Mouse (Mus musculus) embryonic fibroblast, embryonic 13.5 days (primary cell): ENCODE results near the gene Galr3. TPM values are rescaled to one million over a fixed set of nuclear protein-coding genes. Genes with fewer than 3 reads are reported as not detected.

Experiments used
- H3K27ac ChIP-seq: 2 replicates; pipeline ENCODE4 v1.5.1; 2012; ENCODE audit warnings: low read length, control low read depth, inconsistent platforms; ENCODE audit not compliant: insufficient read depth
- H3K4me1 ChIP-seq: 2 replicates; pipeline ENCODE4 v1.6.1; 2011; ENCODE audit warnings: low read length; ENCODE audit not compliant: control insufficient read depth, insufficient read depth
- H3K4me3 ChIP-seq: 2 replicates; pipeline ENCODE4 v1.5.1; 2011; ENCODE audit warnings: mild to moderate bottlenecking, control low read depth, low read length; ENCODE audit not compliant: insufficient read depth
- CTCF ChIP-seq: IDR thresholded peaks from 2 replicates; pipeline ENCODE4 v1.5.1; 2011; ENCODE audit warnings: mild to moderate bottlenecking, control low read depth, low read length, moderate library complexity, borderline replicate concordance; ENCODE audit not compliant: insufficient read depth
- POLR2A ChIP-seq: IDR thresholded peaks from 2 replicates; pipeline ENCODE4 v1.6.1; 2011; ENCODE audit warnings: low read depth, mild to moderate bottlenecking, control low read depth, low read length, moderate library complexity
- polyA plus RNA-seq: library from polyadenylated mRNA; stranded (reverse); fragments of >200 nt; gene quantifications from 2 replicates; pipeline ENCODE4 v1.2.4, GENCODE M21; 2011; ENCODE audit warnings: low read depth; ENCODE audit not compliant: missing spikeins, insufficient read length

Galr3 gene
- polyA plus RNA-seq, 1 experiment = not detected

GRCm38 (mm10) chr15:79037913-79038328 lies 3.8 kb upstream of the Galr3 start:
- no peak overlapping the region for H3K27ac ChIP-seq
- no peak overlapping the region for H3K4me3 ChIP-seq

GRCm38 (mm10) chr15:79038331-79038730 lies 3.4 kb upstream of the Galr3 start:
- Histone ChIP-seq H3K4me1 (no peaks in the 10 kb centered on the region), H3K4me3 (no peak overlapping the region), H3K27ac (no peak overlapping the region)
- TF ChIP-seq CTCF = no peak
- no peak for TF ChIP-seq POLR2A

More at GRCm38 (mm10) chr15:79037913-79038328, 3.8 kb upstream of the Galr3 start:
- no peaks in the 10 kb centered on the region for H3K4me1 ChIP-seq
- TF ChIP-seq CTCF (peak; percentile 78), POLR2A (no peak)

GRCm38 (mm10) chr15:79038853-79039252 lies 2.8 kb upstream of the Galr3 start:
- H3K4me3 ChIP-seq = no peak overlapping the region

GRCm38 (mm10) chr15:79040501-79041416 lies 926 bp upstream of the Galr3 start:
- Histone ChIP-seq H3K4me3 (no peak overlapping the region), H3K27ac (no peak overlapping the region), H3K4me1 (no peaks in the 10 kb centered on the region)
- TF ChIP-seq CTCF (no peak), POLR2A (no peak)

More at GRCm38 (mm10) chr15:79038853-79039252, 2.8 kb upstream of the Galr3 start:
- no peak overlapping the region for H3K27ac ChIP-seq
- TF ChIP-seq CTCF = peak; percentile 65; the same call in 1 of the 2 replicates
- TF ChIP-seq POLR2A = no peak
- no peaks in the 10 kb centered on the region for H3K4me1 ChIP-seq

DNA sequence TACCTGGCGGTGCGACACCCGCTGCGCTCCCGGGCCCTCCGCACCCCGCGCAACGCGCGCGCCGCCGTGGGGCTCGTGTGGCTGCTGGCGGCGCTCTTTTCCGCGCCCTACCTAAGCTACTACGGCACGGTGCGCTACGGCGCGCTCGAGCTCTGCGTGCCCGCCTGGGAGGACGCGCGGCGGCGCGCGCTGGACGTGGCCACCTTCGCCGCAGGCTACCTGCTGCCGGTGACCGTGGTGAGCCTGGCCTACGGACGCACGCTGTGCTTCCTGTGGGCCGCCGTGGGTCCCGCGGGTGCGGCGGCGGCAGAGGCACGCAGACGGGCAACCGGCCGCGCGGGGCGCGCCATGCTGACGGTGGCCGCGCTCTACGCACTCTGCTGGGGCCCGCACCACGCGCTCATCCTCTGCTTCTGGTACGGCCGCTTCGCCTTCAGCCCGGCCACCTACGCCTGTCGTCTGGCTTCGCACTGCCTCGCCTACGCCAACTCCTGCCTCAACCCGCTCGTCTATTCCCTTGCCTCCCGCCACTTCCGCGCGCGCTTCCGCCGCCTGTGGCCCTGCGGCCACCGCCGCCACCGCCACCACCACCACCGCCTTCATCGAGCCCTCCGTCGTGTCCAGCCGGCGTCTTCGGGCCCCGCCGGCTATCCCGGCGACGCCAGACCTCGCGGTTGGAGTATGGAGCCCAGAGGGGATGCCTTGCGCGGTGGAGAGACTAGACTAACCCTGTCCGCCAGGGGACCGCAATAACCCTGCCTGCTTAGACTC lies 1.2 kb downstream of the Galr3 start:
- no peaks in the 10 kb centered on the region for H3K4me1 ChIP-seq
- H3K27ac ChIP-seq = no peak overlapping the region
- no peak for TF ChIP-seq POLR2A
- TF ChIP-seq CTCF = no peak
- peak overlapping the region; percentile 22 for H3K4me3 ChIP-seq

DNA sequence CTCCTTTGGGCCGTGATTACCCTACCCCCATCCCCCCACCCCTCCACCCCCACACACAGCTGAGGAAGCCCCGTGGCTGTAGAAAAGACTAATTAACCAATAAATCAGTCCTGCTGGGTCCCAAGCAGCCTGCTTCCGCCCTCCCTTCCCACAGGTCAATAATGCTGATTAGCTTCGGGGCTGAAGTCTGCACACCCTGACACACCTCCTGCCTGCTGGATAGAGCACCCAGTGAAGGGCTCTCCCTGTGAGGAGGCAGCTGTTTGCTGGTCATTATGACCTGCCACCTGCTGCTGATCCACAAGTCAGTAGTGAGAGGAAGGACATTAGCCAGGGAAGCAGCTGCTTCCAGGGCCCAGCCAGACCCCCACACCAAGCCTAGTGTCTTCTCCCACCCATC lies 3.2 kb downstream of the Galr3 start:
- Histone ChIP-seq H3K27ac (no peak overlapping the region), H3K4me3 (no peak overlapping the region), H3K4me1 (no peaks in the 10 kb centered on the region)
- TF ChIP-seq CTCF (no peak), POLR2A (no peak)

DNA sequence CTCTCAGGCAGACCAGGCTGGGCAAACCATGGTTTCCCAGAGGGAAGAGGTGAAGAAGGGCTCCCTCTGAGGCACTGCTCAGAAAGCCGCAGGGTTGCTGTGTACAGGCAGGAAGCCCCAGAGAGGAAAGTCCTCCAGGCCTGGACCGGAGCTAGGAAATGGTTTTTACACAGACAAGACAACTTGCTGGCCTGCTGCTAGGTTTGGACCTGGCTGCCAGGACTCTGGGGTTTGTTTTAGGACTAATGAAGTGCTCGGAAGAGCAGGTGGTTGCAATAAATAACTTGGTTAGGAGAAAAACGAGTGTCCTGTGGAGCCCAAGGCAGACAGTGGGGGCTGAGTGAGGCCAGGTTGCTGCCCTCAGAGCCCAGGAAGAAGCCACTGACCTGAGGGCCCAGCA lies 6.5 kb downstream of the Galr3 start:
- Histone ChIP-seq H3K4me1 (no peaks in the 10 kb centered on the region), H3K4me3 (no peak overlapping the region), H3K27ac (no peak overlapping the region)
- TF ChIP-seq CTCF (no peak), POLR2A (no peak)

DNA sequence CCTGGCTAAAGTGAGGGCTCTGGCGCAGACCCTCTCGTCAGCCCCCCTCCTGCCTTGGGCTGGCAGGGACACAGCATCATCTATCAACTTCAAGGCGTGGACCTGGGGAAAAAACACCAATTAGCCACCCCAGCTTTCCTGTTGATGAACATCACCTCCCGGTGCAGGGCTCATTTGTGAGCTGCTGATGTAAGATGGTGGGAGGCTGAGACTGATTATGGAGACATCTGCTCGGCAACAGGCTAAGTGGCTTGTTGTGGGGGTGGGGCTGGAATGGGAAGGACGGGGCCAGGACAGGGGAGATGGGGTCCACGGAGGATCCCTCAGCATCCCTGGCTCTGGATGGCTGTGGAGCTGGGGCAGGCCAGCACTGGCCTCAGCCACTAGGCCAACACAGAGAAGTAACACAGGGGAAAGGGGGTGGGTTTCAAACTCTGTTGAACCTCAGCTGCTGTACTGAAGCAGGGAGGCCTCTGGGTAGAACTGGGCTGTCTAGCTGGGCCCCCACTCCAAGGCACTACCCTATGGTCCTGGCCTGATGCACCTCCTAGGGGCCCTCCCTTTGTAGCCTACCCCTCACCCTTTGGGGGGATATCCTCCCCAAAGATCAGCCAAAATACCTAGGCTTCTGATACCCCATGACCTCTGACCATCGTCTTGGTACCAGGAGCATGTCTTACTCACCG lies 8.6 kb downstream of the Galr3 start:
- no peak overlapping the region for H3K4me3 ChIP-seq
- TF ChIP-seq CTCF = no peak
- TF ChIP-seq POLR2A = no peak

GRCm38 (mm10) chr15:79050964-79051363 lies 9.3 kb downstream of the Galr3 start:
- no peak overlapping the region for H3K4me3 ChIP-seq
- no peaks in the 10 kb centered on the region for H3K4me1 ChIP-seq
- H3K27ac ChIP-seq = no peak overlapping the region
- TF ChIP-seq CTCF (no peak), POLR2A (no peak)

More for the DNA sequence above, 8.6 kb downstream of the Galr3 start:
- Histone ChIP-seq H3K27ac (no peak overlapping the region), H3K4me1 (no peaks in the 10 kb centered on the region)
